Mouse (Mus musculus): ENCODE results near the gene Olfr868. TPM values are rescaled to one million over a fixed set of nuclear protein-coding genes. Genes with fewer than 3 reads are reported as not detected.

Gene Olfr868
- total RNA-seq (2014; rRNA removed), result not detected in 2 replicates
- not detected in 2 replicates for polyA plus RNA-seq (2012; rRNA removed)

GRCm38 (mm10) chr9:20098326-20098725, at the start of gene Olfr868:
Olfr868 (plus strand) TSS chr9:20098626.
- TF ChIP-seq CTCF (IDR thresholded peaks at IDR 0.05; ENCODE audit: low read depth, low read length), result no peak
- no peak for TF ChIP-seq POLR2A (IDR thresholded peaks at IDR 0.05; ENCODE audit: extremely low read depth, insufficient read depth, low read length)
- H3K27me3 ChIP-seq (ENCODE audit: control insufficient read depth, insufficient read depth, low read length), result no peaks in the 10 kb centered on the region
- H3K79me2 ChIP-seq (ENCODE audit: control insufficient read depth, insufficient read depth, low read length), result no peaks in the 10 kb centered on the region
- WGBS, result 22% methylated on average over 2 of the region's 2 CpGs
- H3K4me3 ChIP-seq (ENCODE audit: insufficient read depth, low read depth, low read length), result no peak within 1 kb of the TSS
- no peak for DNase-seq (ENCODE audit: extremely low read depth, low read depth, low spot score)
- no peaks in the 10 kb centered on the region for H3K4me1 ChIP-seq (ENCODE audit: control insufficient read depth, insufficient read depth, low read length)
- H3K9ac ChIP-seq (ENCODE audit: low read depth, low read length), result no peak within 1 kb of the TSS
- no peaks in the 10 kb centered on the region for H3K36me3 ChIP-seq (ENCODE audit: control insufficient read depth, insufficient read depth, low read length)
- no peak within 1 kb of the TSS for H3K27ac ChIP-seq (replicated peaks; ENCODE audit: insufficient read depth, low read depth, low read length)

- Histone ChIP-seq H3K27me3 (ENCODE audit: control insufficient read depth, insufficient read depth, low read length) (no peaks in the 10 kb centered on the region), H3K9ac (ENCODE audit: low read depth, low read length) (no peak within 1 kb of the TSS), H3K27ac (replicated peaks; ENCODE audit: insufficient read depth, low read depth, low read length) (no peak within 1 kb of the TSS), H3K79me2 (ENCODE audit: control insufficient read depth, insufficient read depth, low read length) (no peaks in the 10 kb centered on the region), H3K4me1 (ENCODE audit: control insufficient read depth, insufficient read depth, low read length) (no peaks in the 10 kb centered on the region), H3K4me3 (ENCODE audit: insufficient read depth, low read depth, low read length) (no peak within 1 kb of the TSS), H3K36me3 (ENCODE audit: control insufficient read depth, insufficient read depth, low read length) (no peaks in the 10 kb centered on the region)
- DNase-seq (ENCODE audit: extremely low read depth, low read depth, low spot score), result no peak
- WGBS, result 73% methylated on average over 1 of the region's 1 CpGs
- TF ChIP-seq POLR2A (IDR thresholded peaks at IDR 0.05; ENCODE audit: extremely low read depth, insufficient read depth, low read length) (no peak), CTCF (IDR thresholded peaks at IDR 0.05; ENCODE audit: low read depth, low read length) (no peak)
Measured at GRCm38 (mm10) chr9:20057462-20057861, 41.0 kb upstream of the Olfr868 start, which contains the start of gene Olfr867. Olfr867 (minus strand) TSS chr9:20057562.

GRCm38 (mm10) chr9:20070236-20070635, 28.2 kb upstream of the Olfr868 start:
- Histone ChIP-seq H3K79me2 (ENCODE audit: control insufficient read depth, insufficient read depth, low read length) (no peaks in the 10 kb centered on the region), H3K4me1 (ENCODE audit: control insufficient read depth, insufficient read depth, low read length) (no peaks in the 10 kb centered on the region), H3K27ac (replicated peaks; ENCODE audit: insufficient read depth, low read depth, low read length) (no peak overlapping the region), H3K4me3 (ENCODE audit: insufficient read depth, low read depth, low read length) (no peak overlapping the region), H3K27me3 (ENCODE audit: control insufficient read depth, insufficient read depth, low read length) (0 out of 2 replicates have a peak, but pooled peaks cover 3% of the 10 kb centered on the region), H3K9ac (ENCODE audit: low read depth, low read length) (no peak overlapping the region), H3K36me3 (ENCODE audit: control insufficient read depth, insufficient read depth, low read length) (no peaks in the 10 kb centered on the region)
- TF ChIP-seq POLR2A (IDR thresholded peaks at IDR 0.05; ENCODE audit: extremely low read depth, insufficient read depth, low read length), result no peak
- TF ChIP-seq CTCF (IDR thresholded peaks at IDR 0.05; ENCODE audit: low read depth, low read length), result no peak
- DNase-seq (ENCODE audit: extremely low read depth, low read depth, low spot score), result no peak
- 75% methylated on average over 3 of the region's 3 CpGs for WGBS

GRCm38 (mm10) chr9:20071291-20071690, 27.1 kb upstream of the Olfr868 start:
- DNase-seq (ENCODE audit: extremely low read depth, low read depth, low spot score), result no peak
- Histone ChIP-seq H3K9ac (ENCODE audit: low read depth, low read length) (no peak overlapping the region), H3K4me1 (ENCODE audit: control insufficient read depth, insufficient read depth, low read length) (no peaks in the 10 kb centered on the region), H3K27me3 (ENCODE audit: control insufficient read depth, insufficient read depth, low read length) (0 out of 2 replicates have a peak, but pooled peaks cover 3% of the 10 kb centered on the region), H3K79me2 (ENCODE audit: control insufficient read depth, insufficient read depth, low read length) (no peaks in the 10 kb centered on the region), H3K27ac (replicated peaks; ENCODE audit: insufficient read depth, low read depth, low read length) (no peak overlapping the region), H3K4me3 (ENCODE audit: insufficient read depth, low read depth, low read length) (no peak overlapping the region), H3K36me3 (ENCODE audit: control insufficient read depth, insufficient read depth, low read length) (no peaks in the 10 kb centered on the region)
- no peak for TF ChIP-seq POLR2A (IDR thresholded peaks at IDR 0.05; ENCODE audit: extremely low read depth, insufficient read depth, low read length)
- TF ChIP-seq CTCF (IDR thresholded peaks at IDR 0.05; ENCODE audit: low read depth, low read length), result no peak
- 86% methylated on average over 1 of the region's 1 CpGs for WGBS

GRCm38 (mm10) chr9:20073523-20074177, 24.8 kb upstream of the Olfr868 start:
- TF ChIP-seq CTCF (IDR thresholded peaks at IDR 0.05; ENCODE audit: low read depth, low read length), result no peak
- no peak for TF ChIP-seq POLR2A (IDR thresholded peaks at IDR 0.05; ENCODE audit: extremely low read depth, insufficient read depth, low read length)
- Histone ChIP-seq H3K27me3 (ENCODE audit: control insufficient read depth, insufficient read depth, low read length) (0 out of 2 replicates have a peak, but pooled peaks cover 3% of the 10 kb centered on the region), H3K4me1 (ENCODE audit: control insufficient read depth, insufficient read depth, low read length) (no peaks in the 10 kb centered on the region), H3K36me3 (ENCODE audit: control insufficient read depth, insufficient read depth, low read length) (no peaks in the 10 kb centered on the region), H3K9ac (ENCODE audit: low read depth, low read length) (no peak overlapping the region), H3K4me3 (ENCODE audit: insufficient read depth, low read depth, low read length) (no peak overlapping the region), H3K27ac (replicated peaks; ENCODE audit: insufficient read depth, low read depth, low read length) (no peak overlapping the region), H3K79me2 (ENCODE audit: control insufficient read depth, insufficient read depth, low read length) (no peaks in the 10 kb centered on the region)
- WGBS, result 47% methylated on average over 7 of the region's 7 CpGs
- DNase-seq (ENCODE audit: extremely low read depth, low read depth, low spot score), result no peak

- H3K79me2 ChIP-seq (ENCODE audit: control insufficient read depth, insufficient read depth, low read length), result no peaks in the 10 kb centered on the region
- no peak within 1 kb of the TSS for H3K27ac ChIP-seq (replicated peaks; ENCODE audit: insufficient read depth, low read depth, low read length)
- H3K4me1 ChIP-seq (ENCODE audit: control insufficient read depth, insufficient read depth, low read length), result no peaks in the 10 kb centered on the region
- no peak within 1 kb of the TSS for H3K4me3 ChIP-seq (ENCODE audit: insufficient read depth, low read depth, low read length)
- no peak within 1 kb of the TSS for H3K9ac ChIP-seq (ENCODE audit: low read depth, low read length)
- TF ChIP-seq CTCF (IDR thresholded peaks at IDR 0.05; ENCODE audit: low read depth, low read length), result no peak
- H3K27me3 ChIP-seq (ENCODE audit: control insufficient read depth, insufficient read depth, low read length), result no peaks in the 10 kb centered on the region
- H3K36me3 ChIP-seq (ENCODE audit: control insufficient read depth, insufficient read depth, low read length), result no peaks in the 10 kb centered on the region
- 66% methylated on average over 2 of the region's 2 CpGs for WGBS
- DNase-seq (ENCODE audit: extremely low read depth, low read depth, low spot score), result no peak
Measured at GRCm38 (mm10) chr9:20128709-20129108, 30.3 kb downstream of the Olfr868 start, which contains the start of gene Olfr869. Olfr869 (plus strand) TSS chr9:20129009.

All from liver, adult 2 months (tissue).